Mouse (Mus musculus): ENCODE measurements around the gene Vopp1. TPM values are rescaled to one million over a fixed set of nuclear protein-coding genes. Genes with fewer than 3 reads are reported as not detected.

Vopp1 gene
- total RNA-seq, 2 experiments from 2014 or later = 256 to 267 TPM

DNA sequence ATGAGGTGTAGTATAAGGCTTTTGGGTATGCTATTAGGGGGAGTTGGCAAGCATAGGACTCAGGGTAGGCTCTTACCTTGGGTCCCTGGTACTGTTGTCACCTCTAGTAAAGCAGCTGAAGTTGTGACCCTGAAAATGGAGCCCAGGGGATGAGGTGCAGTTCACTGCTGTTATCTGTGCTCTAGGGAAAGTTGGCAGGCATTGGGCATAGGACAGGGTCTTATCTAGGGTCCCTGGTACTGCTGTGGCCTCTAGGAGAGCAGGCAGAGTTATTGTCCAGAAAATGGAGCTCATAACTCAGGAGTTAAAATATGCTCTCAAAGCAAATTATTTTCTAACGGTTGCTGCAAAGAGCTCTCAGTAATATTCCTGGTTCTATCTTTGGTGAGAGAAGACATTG, 103.6 kb downstream of the Vopp1 start:
- ATAC-seq (replicated peaks; ENCODE audit: low FRiP score, poor library complexity, severe bottlenecking) = peak; percentile 80

- ATAC-seq (replicated peaks; ENCODE audit: low FRiP score, poor library complexity, severe bottlenecking) = peak; percentile 76
These were observed 113.2 kb downstream of the Vopp1 start for GRCm38 (mm10) chr6:57711726-57712125.

GRCm38 (mm10) chr6:57706721-57707120, 118.2 kb downstream of the Vopp1 start:
- ATAC-seq (replicated peaks; ENCODE audit: low FRiP score, poor library complexity, severe bottlenecking) = no peak

- ATAC-seq (replicated peaks; ENCODE audit: low FRiP score, poor library complexity, severe bottlenecking) = peak; percentile 2; the same call in 1 of the 2 replicates
These were observed 121.3 kb downstream of the Vopp1 start for GRCm38 (mm10) chr6:57703703-57704102.

DNA sequence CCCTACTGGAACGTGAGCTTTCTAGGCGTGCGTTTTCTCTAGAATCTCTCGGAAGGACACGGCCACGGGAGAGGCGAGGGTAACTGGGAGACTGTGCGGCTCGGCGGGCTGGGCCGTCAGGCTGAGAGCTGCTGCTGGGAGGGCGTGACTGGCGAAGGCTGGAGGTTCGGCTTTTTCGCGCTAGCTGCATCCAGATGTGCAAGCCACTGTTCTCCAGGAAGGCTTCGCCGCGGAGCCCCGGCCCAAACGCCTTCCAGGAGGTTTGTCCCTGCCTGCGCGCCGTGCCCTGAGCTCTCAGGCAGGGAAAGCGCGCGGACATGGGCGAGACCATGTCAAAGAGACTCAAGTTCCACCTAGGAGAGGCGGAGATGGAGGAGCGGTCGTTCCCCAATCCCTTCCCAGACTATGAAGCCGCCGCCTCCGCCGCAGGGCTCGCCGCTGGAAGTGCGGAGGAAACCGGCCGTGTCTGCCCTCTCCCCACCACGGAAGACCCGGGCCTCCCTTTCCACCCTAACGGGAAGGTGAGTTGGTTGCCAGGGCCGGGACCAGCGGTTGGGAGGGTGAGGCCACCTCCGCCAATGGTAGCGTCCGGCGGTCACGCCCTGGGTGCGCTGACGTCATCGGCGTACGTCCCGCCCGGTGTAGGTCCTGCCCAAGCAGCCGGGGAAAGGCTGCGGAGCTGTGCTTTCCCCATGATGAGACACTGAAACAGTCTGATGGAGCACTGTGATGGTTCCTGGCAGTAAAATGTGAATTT, 122.0 kb downstream of the Vopp1 start:
- peak; percentile 93 for ATAC-seq (replicated peaks; ENCODE audit: low FRiP score, poor library complexity, severe bottlenecking)

DNA sequence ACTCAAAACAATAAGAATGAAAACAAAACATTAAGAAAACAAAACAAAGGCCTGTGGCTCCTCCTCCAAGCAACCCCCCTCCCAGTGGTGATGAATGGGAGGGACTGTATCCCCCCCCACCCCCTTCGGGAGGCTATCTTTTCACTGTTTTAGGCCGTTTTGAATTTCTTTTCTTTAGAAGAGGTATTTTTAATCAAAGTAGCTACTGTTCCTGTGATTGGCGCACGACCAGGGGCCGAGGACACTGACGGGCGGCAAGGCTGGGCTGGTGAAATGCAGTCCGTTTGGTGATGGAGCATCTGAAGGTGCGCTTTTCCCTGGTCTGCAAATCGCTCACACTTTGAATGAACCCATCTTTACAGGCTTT, 122.6 kb downstream of the Vopp1 start, which contains the start of gene Lancl2:
Gene Lancl2, plus strand, starts transcription at position 165 of the 367 bp plus-strand sequence.
- ATAC-seq (replicated peaks; ENCODE audit: low FRiP score, poor library complexity, severe bottlenecking) = peak; percentile 33

GRCm38 (mm10) chr6:57701686-57702085, 123.3 kb downstream of the Vopp1 start:
- ATAC-seq (replicated peaks; ENCODE audit: low FRiP score, poor library complexity, severe bottlenecking) = no peak

GRCm38 (mm10) chr6:57693116-57693515, 131.8 kb downstream of the Vopp1 start:
- ATAC-seq (replicated peaks; ENCODE audit: low FRiP score, poor library complexity, severe bottlenecking) = no peak

DNA sequence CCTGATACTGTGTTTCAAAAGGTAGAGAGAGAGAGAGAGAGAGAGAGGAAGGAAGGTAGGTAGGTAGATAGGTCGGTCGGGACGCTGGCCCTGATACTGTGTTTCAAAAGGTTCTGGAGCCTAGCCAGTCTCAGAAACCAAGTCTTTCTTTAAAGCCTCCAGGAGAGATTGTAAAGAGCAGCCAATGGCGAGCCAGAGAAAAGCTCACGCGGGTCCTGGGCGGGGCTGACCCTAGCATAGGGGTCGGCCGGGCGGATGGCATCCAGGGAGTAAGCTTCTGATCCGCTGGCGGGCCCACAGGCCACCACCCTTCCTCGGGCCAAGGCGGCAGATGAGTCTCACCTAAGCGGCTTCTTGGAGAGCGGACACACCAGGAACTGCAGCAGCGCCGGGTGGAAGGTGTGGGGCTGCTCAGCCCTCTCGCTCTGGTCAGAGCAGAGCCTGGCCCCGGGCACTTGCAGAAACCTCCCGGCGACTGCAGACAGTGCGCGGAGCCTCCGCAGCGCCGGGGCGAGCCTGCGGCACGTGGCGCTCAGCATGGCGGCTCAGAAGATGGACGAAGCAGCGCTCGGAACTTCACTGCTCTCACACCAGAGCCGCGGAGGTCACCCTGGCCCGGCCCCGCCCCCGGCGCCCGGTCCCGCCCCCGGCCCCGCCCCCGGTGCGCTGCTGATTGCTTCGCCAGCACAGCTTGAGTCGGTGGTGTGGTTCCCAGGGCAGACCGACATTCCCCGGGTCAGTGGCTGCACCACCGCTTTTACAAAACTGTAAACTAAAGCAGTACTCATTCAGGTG, 133.3 kb downstream of the Vopp1 start, which contains the start of gene Pyurf:
Gene Pyurf, minus strand, starts transcription at position 612 of the 795 bp plus-strand sequence.
- ATAC-seq (replicated peaks; ENCODE audit: low FRiP score, poor library complexity, severe bottlenecking) = peak; percentile 94

GRCm38 (mm10) chr6:57684156-57684555, 140.8 kb downstream of the Vopp1 start:
- no peak for ATAC-seq (replicated peaks; ENCODE audit: low FRiP score, poor library complexity, severe bottlenecking)

Other genes with a start within 250 kb of the Vopp1 start
- gene Herc6, start 244.2 kb downstream of the Vopp1 start, total RNA-seq (2015; ENCODE audit: low replicate concordance) = 31.4 and 47.8 TPM in 2 replicates
- gene Herc6, start 244.2 kb downstream of the Vopp1 start, total RNA-seq (2017; ENCODE audit: low replicate concordance) = 64.6 and 111 TPM in 2 replicates
- gene Pyurf, start 133.1 kb downstream of the Vopp1 start, total RNA-seq (2015; ENCODE audit: low replicate concordance) = 5.4 and 7.1 TPM in 2 replicates
- 8.4 and 12.8 TPM in 2 replicates for gene Pyurf, start 133.1 kb downstream of the Vopp1 start, total RNA-seq (2017; ENCODE audit: low replicate concordance)
- gene Lancl2, start 122.6 kb downstream of the Vopp1 start, total RNA-seq (2015; ENCODE audit: low replicate concordance) = 50.1 and 53.7 TPM in 2 replicates
- gene Lancl2, start 122.6 kb downstream of the Vopp1 start, total RNA-seq (2017; ENCODE audit: low replicate concordance) = 38.6 and 56.5 TPM in 2 replicates
- not detected in 2 replicates for gene Vmn1r21, start 25.2 kb upstream of the Vopp1 start, total RNA-seq (2015; ENCODE audit: low replicate concordance)
- not detected in 2 replicates for gene Vmn1r21, start 25.2 kb upstream of the Vopp1 start, total RNA-seq (2017; ENCODE audit: low replicate concordance)
- gene Vmn1r22, start 82.9 kb upstream of the Vopp1 start, total RNA-seq (2015; ENCODE audit: low replicate concordance) = not detected in 2 replicates
- not detected in 2 replicates for gene Vmn1r22, start 82.9 kb upstream of the Vopp1 start, total RNA-seq (2017; ENCODE audit: low replicate concordance)
- gene Vmn1r23, start 101.7 kb upstream of the Vopp1 start, total RNA-seq (2015; ENCODE audit: low replicate concordance) = not detected in 2 replicates
- not detected in 2 replicates for gene Vmn1r23, start 101.7 kb upstream of the Vopp1 start, total RNA-seq (2017; ENCODE audit: low replicate concordance)
- gene Vmn1r24, start 136.3 kb upstream of the Vopp1 start, total RNA-seq (2015; ENCODE audit: low replicate concordance) = not detected in 2 replicates
- gene Vmn1r24, start 136.3 kb upstream of the Vopp1 start, total RNA-seq (2017; ENCODE audit: low replicate concordance) = not detected in 2 replicates
- gene Vmn1r25, start 155.7 kb upstream of the Vopp1 start, total RNA-seq (2015; ENCODE audit: low replicate concordance) = not detected in 2 replicates
- not detected in 2 replicates for gene Vmn1r25, start 155.7 kb upstream of the Vopp1 start, total RNA-seq (2017; ENCODE audit: low replicate concordance)
- not detected in 2 replicates for gene Vmn1r26, start 190.0 kb upstream of the Vopp1 start, total RNA-seq (2015; ENCODE audit: low replicate concordance)
- not detected in 2 replicates for gene Vmn1r26, start 190.0 kb upstream of the Vopp1 start, total RNA-seq (2017; ENCODE audit: low replicate concordance)